Mouse (Mus musculus): ENCODE results near the gene Fam173b. TPM values are rescaled to one million over a fixed set of nuclear protein-coding genes. Genes with fewer than 3 reads are reported as not detected.
A peak's percentile ranks its signal among the peaks of the same experiment; 100 is the strongest.

Gene Fam173b
- polyA plus RNA-seq, 1 experiment = 34.0 TPM

GRCm38 (mm10) chr15:31583304-31584085, 18.2 kb upstream of the Fam173b start:
- Histone ChIP-seq H3ac (ENCODE audit: control insufficient read depth, insufficient read length, low read depth) (no peak overlapping the region), H3K4me3 (ENCODE audit: insufficient read depth, poor library complexity, severe bottlenecking) (no peak overlapping the region), H3K27me3 (ENCODE audit: control insufficient read depth, insufficient read depth, insufficient read length) (no peaks in the 10 kb centered on the region), H3K79me2 (ENCODE audit: control insufficient read depth, insufficient read depth) (no peaks in the 10 kb centered on the region), H3K36me3 (ENCODE audit: control insufficient read depth, insufficient read depth) (peaks cover under 1% of the 10 kb centered on the region), H3K79me3 (ENCODE audit: low read depth) (no peaks in the 10 kb centered on the region)
- peak; percentile 14 for TF ChIP-seq CEBPB (IDR thresholded peaks at IDR 0.05; ENCODE audit: low read depth)
- no peak for TF ChIP-seq MYOD1 (IDR thresholded peaks at IDR 0.05; ENCODE audit: control insufficient read depth, insufficient read length, low read depth)

GRCm38 (mm10) chr15:31585238-31585637, 16.4 kb upstream of the Fam173b start:
- TF ChIP-seq USF1 (IDR thresholded peaks at IDR 0.05; ENCODE audit: low read depth) (no peak), CTCF (IDR thresholded peaks at IDR 0.05; ENCODE audit: control insufficient read depth, insufficient read depth, insufficient read length) (no peak), MYOG (IDR thresholded peaks at IDR 0.05; ENCODE audit: control insufficient read depth, extremely low read depth, insufficient read length) (no peak), CEBPB (IDR thresholded peaks at IDR 0.05; ENCODE audit: low read depth) (no peak), MAX (IDR thresholded peaks at IDR 0.05) (no peak)
- H3K79me3 ChIP-seq (ENCODE audit: low read depth) = no peaks in the 10 kb centered on the region

GRCm38 (mm10) chr15:31586088-31586487, 15.6 kb upstream of the Fam173b start:
- H3ac ChIP-seq (ENCODE audit: control insufficient read depth, insufficient read length, low read depth) = no peak overlapping the region
- no peaks in the 10 kb centered on the region for H3K79me2 ChIP-seq (ENCODE audit: control insufficient read depth, insufficient read depth)
- no peaks in the 10 kb centered on the region for H3K79me3 ChIP-seq (ENCODE audit: low read depth)
- no peak for TF ChIP-seq USF1 (IDR thresholded peaks at IDR 0.05; ENCODE audit: low read depth)
- peaks cover 26% of the 10 kb centered on the region for H3K36me3 ChIP-seq (ENCODE audit: control insufficient read depth, insufficient read depth)
- no peaks in the 10 kb centered on the region for H3K27me3 ChIP-seq (ENCODE audit: control insufficient read depth, insufficient read depth, insufficient read length)
- no peak overlapping the region for H3K4me3 ChIP-seq (ENCODE audit: insufficient read depth, poor library complexity, severe bottlenecking)

More at GRCm38 (mm10) chr15:31585238-31585637, 16.4 kb upstream of the Fam173b start:
- no peak overlapping the region for H3ac ChIP-seq (ENCODE audit: control insufficient read depth, insufficient read length, low read depth)
- H3K27me3 ChIP-seq (ENCODE audit: control insufficient read depth, insufficient read depth, insufficient read length) = no peaks in the 10 kb centered on the region
- no peaks in the 10 kb centered on the region for H3K79me2 ChIP-seq (ENCODE audit: control insufficient read depth, insufficient read depth)
- H3K36me3 ChIP-seq (ENCODE audit: control insufficient read depth, insufficient read depth) = peaks cover 18% of the 10 kb centered on the region
- H3K4me3 ChIP-seq (ENCODE audit: insufficient read depth, poor library complexity, severe bottlenecking) = no peak overlapping the region

- Histone ChIP-seq H3ac (ENCODE audit: control insufficient read depth, insufficient read length, low read depth) (no peak overlapping the region), H3K79me3 (ENCODE audit: low read depth) (no peaks in the 10 kb centered on the region), H3K4me3 (ENCODE audit: insufficient read depth, poor library complexity, severe bottlenecking) (no peak overlapping the region), H3K36me3 (ENCODE audit: control insufficient read depth, insufficient read depth) (peaks cover 31% of the 10 kb centered on the region), H3K27me3 (ENCODE audit: control insufficient read depth, insufficient read depth, insufficient read length) (no peaks in the 10 kb centered on the region), H3K79me2 (ENCODE audit: control insufficient read depth, insufficient read depth) (no peaks in the 10 kb centered on the region)
- TF ChIP-seq MYOG (IDR thresholded peaks at IDR 0.05; ENCODE audit: control insufficient read depth, extremely low read depth, insufficient read length) (no peak), MAX (IDR thresholded peaks at IDR 0.05) (no peak), CTCF (IDR thresholded peaks at IDR 0.05; ENCODE audit: control insufficient read depth, insufficient read depth, insufficient read length) (peak; percentile 95)
These were observed 15.1 kb upstream of the Fam173b start for GRCm38 (mm10) chr15:31586519-31586918.

GRCm38 (mm10) chr15:31587789-31588188, 13.9 kb upstream of the Fam173b start:
- Histone ChIP-seq H3ac (ENCODE audit: control insufficient read depth, insufficient read length, low read depth) (no peak overlapping the region), H3K79me3 (ENCODE audit: low read depth) (no peaks in the 10 kb centered on the region), H3K36me3 (ENCODE audit: control insufficient read depth, insufficient read depth) (peaks cover 43% of the 10 kb centered on the region), H3K27me3 (ENCODE audit: control insufficient read depth, insufficient read depth, insufficient read length) (no peaks in the 10 kb centered on the region), H3K4me3 (ENCODE audit: insufficient read depth, poor library complexity, severe bottlenecking) (no peak overlapping the region), H3K79me2 (ENCODE audit: control insufficient read depth, insufficient read depth) (no peaks in the 10 kb centered on the region)
- TF ChIP-seq CEBPB (IDR thresholded peaks at IDR 0.05; ENCODE audit: low read depth) (no peak), FOSL1 (IDR thresholded peaks at IDR 0.05; ENCODE audit: insufficient read depth, low read length, poor library complexity, severe bottlenecking) (no peak), MYOD1 (IDR thresholded peaks at IDR 0.05; ENCODE audit: control insufficient read depth, insufficient read length, low read depth) (no peak), MYOG (IDR thresholded peaks at IDR 0.05; ENCODE audit: control insufficient read depth, extremely low read depth, insufficient read length) (no peak), MAX (IDR thresholded peaks at IDR 0.05) (no peak), USF1 (IDR thresholded peaks at IDR 0.05; ENCODE audit: low read depth) (no peak), CTCF (IDR thresholded peaks at IDR 0.05; ENCODE audit: control insufficient read depth, insufficient read depth, insufficient read length) (no peak)

GRCm38 (mm10) chr15:31588989-31589640, 12.5 kb upstream of the Fam173b start:
- Histone ChIP-seq H3K79me2 (ENCODE audit: control insufficient read depth, insufficient read depth) (peaks cover 6% of the 10 kb centered on the region), H3ac (ENCODE audit: control insufficient read depth, insufficient read length, low read depth) (no peak overlapping the region), H3K4me3 (ENCODE audit: insufficient read depth, poor library complexity, severe bottlenecking) (no peak overlapping the region), H3K36me3 (ENCODE audit: control insufficient read depth, insufficient read depth) (peaks cover 57% of the 10 kb centered on the region), H3K27me3 (ENCODE audit: control insufficient read depth, insufficient read depth, insufficient read length) (no peaks in the 10 kb centered on the region), H3K79me3 (ENCODE audit: low read depth) (peaks cover 1% of the 10 kb centered on the region)
- TF ChIP-seq CTCF (IDR thresholded peaks at IDR 0.05; ENCODE audit: control insufficient read depth, insufficient read depth, insufficient read length) (no peak), MYOD1 (IDR thresholded peaks at IDR 0.05; ENCODE audit: control insufficient read depth, insufficient read length, low read depth) (no peak), CEBPB (IDR thresholded peaks at IDR 0.05; ENCODE audit: low read depth) (no peak), MAX (IDR thresholded peaks at IDR 0.05) (no peak)

Measured in C2C12 (cell line).